Comparison of ENCODE assay signal across 19 mouse cellular contexts in the genomic region with DNA sequence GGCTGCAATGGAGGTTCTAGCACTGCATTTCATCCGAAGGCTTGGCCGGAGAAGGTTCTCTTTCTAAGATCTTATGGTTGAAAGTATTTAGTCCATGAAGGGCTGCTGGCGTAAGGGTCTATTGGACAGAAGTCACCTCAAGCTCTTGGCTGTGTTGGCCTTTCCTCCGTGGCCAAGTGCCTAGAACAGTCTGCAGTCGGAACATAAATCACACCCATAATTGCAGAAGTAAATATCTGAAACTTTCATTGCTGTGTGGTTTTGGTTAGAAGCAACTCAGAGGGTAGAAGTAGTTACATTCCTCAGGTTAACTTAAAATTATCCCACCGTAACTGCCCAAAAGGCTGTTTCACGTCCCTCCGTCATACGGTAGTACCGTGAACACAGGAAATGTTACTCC. TPM values are rescaled to one million over a fixed set of nuclear protein-coding genes. Genes with fewer than 3 reads are reported as not detected.
DNase-seq lines count a peak whose midpoint lies in the region; ATAC-seq and TF ChIP-seq lines count a peak whose summit lies in the region.
"Had no signal": no experiment of that assay in that cellular context is flagged by ENCODE, and none has a peak within 500 bp of the region (broad histone marks: within the 10 kb centered on the region; RNA-seq: fewer than 3 reads in every experiment).

No protein-coding gene starts in this region.

- peak; percentile 50 for DNase-seq in kidney, postnatal 0 days (ENCODE audit: low spot score)
- DNase-seq in kidney, adult 8-10 months = no peak
- DNase-seq in left cerebral cortex, adult 2 months (ENCODE audit: extremely low spot score in 1 of 2, low spot score in 2 of 2) = no peak
- no peak for DNase-seq in thymus, postnatal 36 days
- DNase-seq: adrenal gland, adult 2 months; adrenal gland, postnatal 10 days; adrenal gland, postnatal 25 days; cerebellum, adult 11 months; cerebellum, adult 2 months; cerebellum, adult 9-10 months; cerebellum, postnatal 14 days; cerebellum, postnatal 36 days; forebrain, postnatal 0 days had no signal

- H3K27me3 ChIP-seq in kidney, postnatal 0 days (ENCODE audit: insufficient read depth, low read length) = no peaks in the 10 kb centered on the region
- H3K27me3 ChIP-seq: embryonic facial prominence, embryonic 12.5 days; forebrain, embryonic 13.5 days; forebrain, embryonic 15.5 days had no signal

- no peak for TF ChIP-seq CTCF in kidney, postnatal 0 days (IDR thresholded peaks at IDR 0.05; ENCODE audit: low read depth)
- TF ChIP-seq CTCF in left cerebral cortex, adult 2 months (IDR thresholded peaks at IDR 0.05) = no peak

- H3K4me2 ChIP-seq in kidney, postnatal 0 days (ENCODE audit: low read length) = no peak overlapping the region
- H3K4me2 ChIP-seq: embryonic facial prominence, embryonic 12.5 days; forebrain, embryonic 13.5 days; forebrain, embryonic 15.5 days had no signal

- no peak overlapping the region for H3K4me3 ChIP-seq in kidney, postnatal 0 days (replicated peaks; ENCODE audit: low read depth, low read length)
- no peak overlapping the region for H3K4me3 ChIP-seq in left cerebral cortex, adult 2 months
- H3K4me3 ChIP-seq: embryonic facial prominence, embryonic 10.5 days; embryonic facial prominence, embryonic 12.5 days; forebrain, embryonic 13.5 days; forebrain, embryonic 15.5 days had no signal

- intact Hi-C loops in left cerebral cortex, adult 2 months (cut with DNase I) = no loop called here

- no peak overlapping the region for H3K9ac ChIP-seq in kidney, postnatal 0 days (ENCODE audit: low read depth, low read length)
- H3K9ac ChIP-seq: embryonic facial prominence, embryonic 12.5 days; forebrain, embryonic 13.5 days; forebrain, embryonic 15.5 days; forebrain, postnatal 0 days had no signal

- H3K36me3 ChIP-seq in kidney, postnatal 0 days (ENCODE audit: insufficient read depth, low read length) = no peaks in the 10 kb centered on the region
- H3K36me3 ChIP-seq: embryonic facial prominence, embryonic 10.5 days; embryonic facial prominence, embryonic 12.5 days; forebrain, embryonic 15.5 days had no signal

- H3K4me1 ChIP-seq in kidney, postnatal 0 days (replicated peaks; ENCODE audit: insufficient read depth, low read length) = no peaks in the 10 kb centered on the region
- H3K4me1 ChIP-seq: forebrain, embryonic 15.5 days had no signal

- ATAC-seq in kidney, postnatal 0 days (replicated peaks; ENCODE audit: low FRiP score, low read depth) = no peak
- peak; percentile 94 to 96 for ATAC-seq in hematopoietic stem cell, adult 5-6 weeks (replicated peaks in 1 of 2; ENCODE audit: insufficient read depth in 1 of 2, low FRiP score in 2 of 2, low TSS enrichment in 1 of 2, low read depth in 1 of 2, poor library complexity in 2 of 2, severe bottlenecking in 2 of 2)
- ATAC-seq: forebrain, embryonic 13.5 days; forebrain, embryonic 15.5 days; forebrain, postnatal 0 days had no signal

- WGBS in kidney, postnatal 0 days = 64% methylated on average over 10 of the region's 10 CpGs

- H3K9me3 ChIP-seq in kidney, postnatal 0 days (replicated peaks; ENCODE audit: low read length) = no peaks in the 10 kb centered on the region
- H3K9me3 ChIP-seq: embryonic facial prominence, embryonic 10.5 days; embryonic facial prominence, embryonic 12.5 days; forebrain, embryonic 13.5 days; forebrain, embryonic 15.5 days had no signal

- no peak overlapping the region for H3K27ac ChIP-seq in kidney, postnatal 0 days
- H3K27ac ChIP-seq in left cerebral cortex, adult 2 months = no peak overlapping the region
- H3K27ac ChIP-seq: embryonic facial prominence, embryonic 10.5 days; embryonic facial prominence, embryonic 12.5 days; forebrain, embryonic 13.5 days; forebrain, embryonic 15.5 days had no signal

RNA-seq across cellular contexts. Expression of gene Abi3bp, which starts 5.8 kb away (rescaled TPM):
- 2.7 and 3.0 TPM in 2 replicates for polyA plus RNA-seq in kidney, postnatal 0 days (2015; fragmentation: Nextera tagmentation; extraction: Ambion mirVana)
- 0.13 TPM in 1 of 2 replicates, not detected in the other for total RNA-seq in hematopoietic stem cell, adult 5-6 weeks (2017)
- total RNA-seq in left cerebral cortex, adult 2 months (2021) = 10 to 100 TPM; 10.3 to 20.0 TPM
- total RNA-seq: MEL had no signal

Comparison
In these comparisons a context has a peak if more than half of its experiments do, and no peak if none do; other contexts are left out.
1. RNA of gene Abi3bp, which starts 5.8 kb away (total RNA-seq): 10.3 to 20.0 TPM in left cerebral cortex, adult 2 months; 0.13 TPM in hematopoietic stem cell, adult 5-6 weeks; every median in the first group is over 10 times any median in the second.